Mouse (Mus musculus) lung, embryonic 16.5 days (tissue): ENCODE measurements around the gene Nme7. TPM values are rescaled to one million over a fixed set of nuclear protein-coding genes. Genes with fewer than 3 reads are reported as not detected.
A peak's percentile ranks its signal among the peaks of the same experiment; 100 is the strongest.

Experiments
- ATAC-seq: fragments of 200-750 bp; cut with Nextera tagmentation; 2 replicates; pipeline ENCODE4 v1.8.0; 2017; ENCODE audit warnings: low read depth, mild to moderate bottlenecking, moderate library complexity
- H3K27ac ChIP-seq: fragments of 300-500 bp; sonication (generic); 2 replicates; pipeline ENCODE4 v1.5.1; 2014; ENCODE audit warnings: mild to moderate bottlenecking, control low read depth, low read length
- H3K27me3 ChIP-seq: fragments of 300-500 bp; sonication (generic); 2 replicates; pipeline ENCODE4 v1.6.1; 2014; ENCODE audit warnings: low read depth, low read length, mixed read lengths; ENCODE audit not compliant: control insufficient read depth, insufficient read depth
- H3K36me3 ChIP-seq: fragments of 300-500 bp; sonication (generic); 2 replicates; pipeline ENCODE4 v1.6.1; 2014; ENCODE audit warnings: low read length; ENCODE audit not compliant: control insufficient read depth, insufficient read depth
- H3K4me1 ChIP-seq: fragments of 300-500 bp; sonication (generic); replicated peaks from 2 replicates; pipeline ENCODE4 v1.6.1; 2014; ENCODE audit warnings: low read length, mixed read lengths; ENCODE audit not compliant: control insufficient read depth, insufficient read depth
- H3K4me2 ChIP-seq: fragments of 300-500 bp; sonication (generic); 2 replicates; pipeline ENCODE4 v1.6.1; 2014; ENCODE audit warnings: low read depth, low read length, control low read depth
- H3K4me3 ChIP-seq: fragments of 300-500 bp; sonication (generic); 2 replicates; pipeline ENCODE4 v1.5.1; 2014; ENCODE audit warnings: mild to moderate bottlenecking, low read length, control low read depth
- H3K9ac ChIP-seq: fragments of 300-500 bp; sonication (generic); 2 replicates; pipeline ENCODE4 v1.6.1; 2014; ENCODE audit warnings: low read length, control low read depth
- H3K9me3 ChIP-seq: fragments of 300-500 bp; sonication (generic); 2 replicates; pipeline ENCODE4 v1.6.1; 2016; ENCODE audit warnings: low read length; ENCODE audit not compliant: control insufficient read depth
- WGBS: fragments of 180-500 bp; shearing (Covaris S2); extraction: QIAGEN DNeasy Blood & Tissue Kit; methylation state at CpG from one replicate; pipeline ENCODE4 v1.1.7; 2014; 5-methylcytosine and 5-hydroxymethylcytosine counted together
- polyA plus RNA-seq: library from polyadenylated mRNA; unstranded; fragments of >200 nt; fragmentation: Nextera tagmentation; extraction: Ambion mirVana; gene quantifications from 2 replicates; pipeline ENCODE4 v1.2.1, GENCODE M21; 2015

Gene Nme7
- polyA plus RNA-seq, 1 experiment from 2014 or later: 45.0 TPM

- Histone ChIP-seq H3K27ac (no peak overlapping the region), H3K36me3 (no peaks in the 10 kb centered on the region; the same call in 1 of the 2 replicates), H3K4me2 (no peak overlapping the region), H3K4me1 (no peaks in the 10 kb centered on the region), H3K4me3 (no peak overlapping the region), H3K27me3 (no peaks in the 10 kb centered on the region), H3K9ac (no peak overlapping the region), H3K9me3 (no peaks in the 10 kb centered on the region)
- WGBS: 85% methylated on average over 7 of the region's 7 CpGs
- no peak for ATAC-seq
Measured at GRCm38 (mm10) chr1:164411306-164411705, 107.4 kb downstream of the Nme7 start.

DNA sequence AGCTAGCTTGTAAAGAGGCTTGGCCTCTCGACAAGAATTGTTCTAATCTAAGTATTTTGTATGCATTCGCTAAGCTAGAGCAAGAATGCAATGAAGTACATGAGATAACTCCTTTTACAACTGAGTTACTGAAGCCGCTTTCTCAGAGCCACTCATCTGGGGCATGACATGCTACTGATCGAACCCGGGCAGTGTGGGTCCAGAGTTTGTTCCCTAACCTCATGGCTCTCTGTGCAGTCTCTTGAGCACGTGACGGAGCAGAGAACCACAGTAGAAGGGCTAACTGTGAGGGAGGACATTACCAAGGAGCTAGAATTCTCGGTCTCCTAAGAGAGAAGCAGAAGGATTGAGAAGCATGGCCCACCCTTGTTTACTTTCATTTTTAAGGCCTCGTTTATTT lies 109.0 kb downstream of the Nme7 start:
- 91% methylated on average over 9 of the region's 9 CpGs for WGBS
- ATAC-seq: no peak
- H3K36me3 ChIP-seq: no peaks in the 10 kb centered on the region; the same call in 1 of the 2 replicates
- no peaks in the 10 kb centered on the region for H3K4me1 ChIP-seq
- H3K9ac ChIP-seq: no peak overlapping the region
- no peak overlapping the region for H3K4me2 ChIP-seq
- H3K9me3 ChIP-seq: no peaks in the 10 kb centered on the region
- no peak overlapping the region for H3K27ac ChIP-seq
- no peak overlapping the region for H3K4me3 ChIP-seq
- H3K27me3 ChIP-seq: no peaks in the 10 kb centered on the region

DNA sequence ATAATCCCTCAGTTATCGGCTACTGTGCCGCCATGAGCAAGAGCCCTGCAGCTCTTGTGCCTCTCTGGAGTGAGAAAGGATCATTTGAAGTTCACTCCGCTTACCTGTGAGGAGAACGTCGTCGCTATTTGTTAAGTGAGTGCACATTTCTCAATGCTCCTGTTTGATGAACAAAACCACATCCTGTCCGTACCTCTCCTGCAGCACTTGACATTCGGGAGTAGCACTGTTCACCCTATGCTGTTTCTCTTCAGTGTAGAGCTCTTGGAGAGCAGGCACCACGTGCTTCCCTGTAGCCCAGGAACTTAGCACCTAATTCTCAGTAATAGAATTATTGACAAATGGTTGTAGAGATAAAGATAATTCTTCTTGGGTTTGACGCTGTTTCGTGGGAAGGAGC lies 109.7 kb downstream of the Nme7 start:
- WGBS: 50% methylated on average over 11 of the region's 11 CpGs
- Histone ChIP-seq H3K4me3 (no peak overlapping the region), H3K9ac (no peak overlapping the region), H3K27ac (no peak overlapping the region), H3K36me3 (no peaks in the 10 kb centered on the region; the same call in 1 of the 2 replicates), H3K9me3 (no peaks in the 10 kb centered on the region), H3K4me1 (no peaks in the 10 kb centered on the region), H3K27me3 (no peaks in the 10 kb centered on the region), H3K4me2 (no peak overlapping the region)
- ATAC-seq: peak; percentile 95

- Histone ChIP-seq H3K4me3 (no peak overlapping the region), H3K36me3 (no peaks in the 10 kb centered on the region; the same call in 1 of the 2 replicates), H3K27ac (no peak overlapping the region), H3K4me1 (no peaks in the 10 kb centered on the region), H3K4me2 (no peak overlapping the region), H3K27me3 (no peaks in the 10 kb centered on the region), H3K9me3 (no peaks in the 10 kb centered on the region), H3K9ac (no peak overlapping the region)
- WGBS: 79% methylated on average over 2 of the region's 2 CpGs
- ATAC-seq: no peak
Measured at GRCm38 (mm10) chr1:164415347-164415751, 111.4 kb downstream of the Nme7 start.

GRCm38 (mm10) chr1:164416692-164417394 lies 112.9 kb downstream of the Nme7 start:
- no peaks in the 10 kb centered on the region for H3K27me3 ChIP-seq
- 64% methylated on average over 12 of the region's 12 CpGs for WGBS
- no peaks in the 10 kb centered on the region for H3K4me1 ChIP-seq
- no peak overlapping the region for H3K4me3 ChIP-seq
- no peak overlapping the region for H3K9ac ChIP-seq
- no peak for ATAC-seq
- H3K27ac ChIP-seq: no peak overlapping the region
- H3K36me3 ChIP-seq: no peaks in the 10 kb centered on the region; the same call in 1 of the 2 replicates
- no peaks in the 10 kb centered on the region for H3K9me3 ChIP-seq
- H3K4me2 ChIP-seq: no peak overlapping the region

DNA sequence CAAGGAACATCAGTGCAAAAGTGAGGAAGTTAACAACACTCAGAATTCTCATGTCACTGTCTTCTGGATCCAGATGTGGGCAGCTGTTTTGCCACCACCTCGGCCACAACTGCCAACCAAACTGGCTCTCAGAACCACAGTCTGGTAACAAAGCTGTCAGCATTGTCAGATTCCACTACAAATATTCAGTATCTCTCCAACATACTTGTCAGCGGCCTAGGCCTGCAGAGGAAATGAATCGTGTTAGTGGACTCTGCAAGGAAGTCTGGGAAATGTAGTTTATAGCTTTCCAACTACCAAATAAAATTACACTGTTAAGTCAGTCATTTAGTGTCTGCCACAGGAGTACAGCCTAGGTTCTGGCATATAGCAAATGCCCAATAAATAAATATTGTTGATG lies 113.7 kb downstream of the Nme7 start:
- no peak overlapping the region for H3K27ac ChIP-seq
- no peak for ATAC-seq
- no peaks in the 10 kb centered on the region for H3K27me3 ChIP-seq
- no peak overlapping the region for H3K4me3 ChIP-seq
- H3K9me3 ChIP-seq: no peaks in the 10 kb centered on the region
- no peaks in the 10 kb centered on the region for H3K4me1 ChIP-seq
- no peak overlapping the region for H3K4me2 ChIP-seq
- no peak overlapping the region for H3K9ac ChIP-seq
- no peaks in the 10 kb centered on the region; the same call in 1 of the 2 replicates for H3K36me3 ChIP-seq
- WGBS: 63% methylated on average over 3 of the region's 3 CpGs

GRCm38 (mm10) chr1:164418320-164418719 lies 114.4 kb downstream of the Nme7 start:
- Histone ChIP-seq H3K4me2 (no peak overlapping the region), H3K36me3 (no peaks in the 10 kb centered on the region), H3K27me3 (no peaks in the 10 kb centered on the region), H3K4me1 (no peaks in the 10 kb centered on the region), H3K9me3 (no peaks in the 10 kb centered on the region), H3K9ac (no peak overlapping the region), H3K27ac (no peak overlapping the region), H3K4me3 (no peak overlapping the region)
- 77% methylated on average over 10 of the region's 10 CpGs for WGBS
- no peak for ATAC-seq

DNA sequence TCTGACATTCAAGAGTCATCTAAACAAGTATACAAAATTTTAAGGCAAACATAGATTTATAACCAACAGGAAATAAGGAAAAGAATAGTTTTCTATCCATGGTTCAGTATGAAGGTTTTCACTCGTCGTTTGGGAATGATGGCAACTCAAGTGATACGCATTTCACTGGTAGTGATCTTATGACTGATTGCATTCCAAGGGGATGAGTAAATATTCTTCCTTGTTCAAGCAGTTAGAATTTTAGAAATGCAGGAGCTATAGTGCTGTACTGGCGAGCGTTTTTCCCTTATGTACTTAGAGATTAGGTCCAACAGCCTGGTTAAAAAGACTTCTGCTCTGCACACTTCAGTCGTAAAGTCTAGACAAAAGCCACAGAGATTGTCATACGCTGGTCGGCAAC lies 115.5 kb downstream of the Nme7 start:
- no peaks in the 10 kb centered on the region for H3K4me1 ChIP-seq
- no peaks in the 10 kb centered on the region for H3K9me3 ChIP-seq
- no peak overlapping the region for H3K27ac ChIP-seq
- no peaks in the 10 kb centered on the region for H3K36me3 ChIP-seq
- ATAC-seq: no peak
- WGBS: 65% methylated on average over 8 of the region's 8 CpGs
- H3K4me2 ChIP-seq: no peak overlapping the region
- H3K4me3 ChIP-seq: no peak overlapping the region
- H3K9ac ChIP-seq: no peak overlapping the region
- H3K27me3 ChIP-seq: no peaks in the 10 kb centered on the region

- Histone ChIP-seq H3K4me3 (no peak overlapping the region), H3K27me3 (no peaks in the 10 kb centered on the region), H3K4me1 (no peaks in the 10 kb centered on the region), H3K4me2 (no peak overlapping the region), H3K9me3 (no peaks in the 10 kb centered on the region), H3K36me3 (no peaks in the 10 kb centered on the region), H3K27ac (no peak overlapping the region), H3K9ac (no peak overlapping the region)
- 72% methylated on average over 6 of the region's 6 CpGs for WGBS
- no peak for ATAC-seq
Measured at GRCm38 (mm10) chr1:164420623-164421354, 116.9 kb downstream of the Nme7 start.
